Mouse (Mus musculus): ENCODE results near the gene Slc25a54. TPM values are rescaled to one million over a fixed set of nuclear protein-coding genes. Genes with fewer than 3 reads are reported as not detected.

Gene Slc25a54
- not detected in 2 replicates for polyA plus RNA-seq (2014; fragmentation: Nextera tagmentation; extraction: Ambion mirVana)

DNA sequence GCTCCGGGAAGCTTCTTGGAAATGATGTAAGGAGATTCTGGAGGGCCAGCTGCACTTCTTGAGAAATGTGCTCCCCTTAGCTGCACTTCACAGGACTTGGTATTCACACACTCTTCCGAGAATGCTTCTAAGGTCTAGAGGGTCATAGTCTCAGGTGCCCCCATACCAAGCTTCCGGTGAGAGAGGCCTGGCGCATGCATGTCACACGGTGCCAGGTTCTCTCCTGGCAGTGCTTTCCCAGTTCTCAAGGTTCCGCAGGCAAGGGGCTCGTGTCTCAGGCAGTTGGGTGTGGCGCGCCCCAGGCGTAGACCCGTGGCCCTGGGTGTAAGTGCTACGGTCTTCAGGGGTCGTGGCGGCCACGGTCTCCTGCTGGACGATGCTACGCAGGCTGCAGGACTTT lies at the start of gene Slc25a54:
Gene Slc25a54 (plus strand): TSS at position 301 of the 400 bp plus-strand sequence.
- Histone ChIP-seq H3K36me3 (ENCODE audit: control insufficient read depth, insufficient read depth, low read length) (no peaks in the 10 kb centered on the region), H3K27me3 (ENCODE audit: control insufficient read depth, insufficient read depth, low read length) (no peaks in the 10 kb centered on the region), H3K9ac (ENCODE audit: low read length) (no peak within 1 kb of the TSS), H3K27ac (ENCODE audit: low read depth, low read length) (no peak within 1 kb of the TSS), H3K9me3 (ENCODE audit: control insufficient read depth, low read length) (no peaks in the 10 kb centered on the region), H3K4me2 (ENCODE audit: low read depth) (no peak within 1 kb of the TSS), H3K4me1 (ENCODE audit: control insufficient read depth, insufficient read depth, low read length) (no peaks in the 10 kb centered on the region), H3K4me3 (ENCODE audit: low read depth, low read length) (no peak within 1 kb of the TSS)
- ATAC-seq (ENCODE audit: insufficient read depth, low FRiP score, low TSS enrichment) (no peak), DNase-seq (ENCODE audit: low spot score) (no peak)
- 92% methylated on average over 17 of the region's 17 CpGs for WGBS

DNA sequence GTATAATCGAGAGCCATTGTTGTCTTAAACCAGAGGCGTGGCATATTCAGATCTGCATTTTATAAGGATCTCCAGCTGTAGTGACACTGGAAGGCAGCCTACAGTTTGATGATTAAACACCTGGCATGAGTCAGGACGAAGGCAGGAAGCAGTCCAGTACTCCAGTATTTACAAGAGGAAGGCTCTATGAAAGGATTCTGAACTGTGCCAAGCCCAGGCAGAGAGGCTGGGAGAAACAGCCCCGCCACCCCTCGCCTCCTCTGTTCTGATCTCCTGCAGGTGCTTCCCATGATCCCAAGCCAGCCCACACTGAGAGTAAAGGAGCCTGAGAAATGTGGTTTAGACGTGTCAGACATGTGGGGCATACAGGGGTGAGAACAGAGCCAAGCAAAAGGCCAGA lies 49.5 kb upstream of the Slc25a54 start:
- H3K27me3 ChIP-seq (ENCODE audit: control insufficient read depth, insufficient read depth, low read length), result no peaks in the 10 kb centered on the region
- DNase-seq (ENCODE audit: low spot score), result no peak
- no peak overlapping the region for H3K4me2 ChIP-seq (ENCODE audit: low read depth)
- ATAC-seq (ENCODE audit: insufficient read depth, low FRiP score, low TSS enrichment), result no peak
- no peaks in the 10 kb centered on the region for H3K9me3 ChIP-seq (ENCODE audit: control insufficient read depth, low read length)
- no peak overlapping the region for H3K27ac ChIP-seq (ENCODE audit: low read depth, low read length)
- no peak overlapping the region for H3K9ac ChIP-seq (ENCODE audit: low read length)
- H3K4me3 ChIP-seq (ENCODE audit: low read depth, low read length), result no peak overlapping the region
- peaks cover 3% of the 10 kb centered on the region; the same call in 1 of the 2 replicates for H3K4me1 ChIP-seq (ENCODE audit: control insufficient read depth, insufficient read depth, low read length)
- no peaks in the 10 kb centered on the region for H3K36me3 ChIP-seq (ENCODE audit: control insufficient read depth, insufficient read depth, low read length)
- 57% methylated on average over 6 of the region's 6 CpGs for WGBS

DNA sequence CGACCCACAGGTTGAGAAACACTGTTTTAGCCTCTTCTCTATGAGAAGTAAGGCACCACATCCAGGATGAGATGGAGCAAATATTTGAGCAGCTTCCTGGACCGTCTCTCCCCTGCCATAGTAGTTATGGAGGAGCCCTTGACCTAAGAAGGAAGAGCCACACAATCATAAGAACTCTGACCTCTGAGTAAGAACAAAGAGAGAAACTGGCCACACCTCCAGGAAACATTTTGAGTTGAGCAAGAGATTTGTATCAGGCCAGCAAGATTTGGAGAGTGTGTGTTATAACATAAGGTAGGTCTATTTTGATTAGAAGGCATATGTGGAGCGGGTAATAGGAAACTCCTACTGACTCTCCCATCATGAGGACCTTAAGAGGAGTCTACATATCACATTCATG lies 48.6 kb upstream of the Slc25a54 start:
- ATAC-seq (ENCODE audit: insufficient read depth, low FRiP score, low TSS enrichment), result no peak
- Histone ChIP-seq H3K27me3 (ENCODE audit: control insufficient read depth, insufficient read depth, low read length) (no peaks in the 10 kb centered on the region), H3K4me3 (ENCODE audit: low read depth, low read length) (no peak overlapping the region), H3K27ac (ENCODE audit: low read depth, low read length) (no peak overlapping the region), H3K9ac (ENCODE audit: low read length) (no peak overlapping the region), H3K4me2 (ENCODE audit: low read depth) (no peak overlapping the region), H3K36me3 (ENCODE audit: control insufficient read depth, insufficient read depth, low read length) (no peaks in the 10 kb centered on the region), H3K4me1 (ENCODE audit: control insufficient read depth, insufficient read depth, low read length) (no peaks in the 10 kb centered on the region; the same call in 1 of the 2 replicates), H3K9me3 (ENCODE audit: control insufficient read depth, low read length) (no peaks in the 10 kb centered on the region)
- no peak for DNase-seq (ENCODE audit: low spot score)
- WGBS, result 90% methylated on average over 3 of the region's 3 CpGs

DNA sequence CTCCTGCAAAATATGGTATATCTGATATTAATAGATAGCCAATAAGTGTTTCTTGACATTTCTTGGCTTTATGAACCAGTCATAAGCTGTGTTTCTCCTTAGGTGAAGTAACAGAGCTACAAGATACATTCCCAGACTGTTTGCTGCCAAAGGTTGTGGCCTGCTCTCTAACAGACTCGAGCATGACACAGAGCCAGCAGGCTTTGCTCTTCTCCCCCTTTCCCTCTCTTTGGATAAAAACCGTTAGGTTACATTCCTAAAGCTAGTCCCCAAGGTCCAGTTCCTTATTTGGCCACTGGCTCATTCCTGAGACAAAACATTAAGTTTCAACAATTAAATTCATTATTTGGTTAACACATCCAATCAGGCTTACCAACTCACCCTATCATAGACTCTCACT lies 48.0 kb upstream of the Slc25a54 start:
- no peak overlapping the region for H3K4me2 ChIP-seq (ENCODE audit: low read depth)
- H3K27me3 ChIP-seq (ENCODE audit: control insufficient read depth, insufficient read depth, low read length), result no peaks in the 10 kb centered on the region
- H3K4me3 ChIP-seq (ENCODE audit: low read depth, low read length), result no peak overlapping the region
- WGBS, result 58% methylated on average over 2 of the region's 2 CpGs
- DNase-seq (ENCODE audit: low spot score), result no peak
- no peaks in the 10 kb centered on the region for H3K36me3 ChIP-seq (ENCODE audit: control insufficient read depth, insufficient read depth, low read length)
- no peak for ATAC-seq (ENCODE audit: insufficient read depth, low FRiP score, low TSS enrichment)
- no peaks in the 10 kb centered on the region for H3K9me3 ChIP-seq (ENCODE audit: control insufficient read depth, low read length)
- no peak overlapping the region for H3K27ac ChIP-seq (ENCODE audit: low read depth, low read length)
- no peaks in the 10 kb centered on the region; the same call in 1 of the 2 replicates for H3K4me1 ChIP-seq (ENCODE audit: control insufficient read depth, insufficient read depth, low read length)
- H3K9ac ChIP-seq (ENCODE audit: low read length), result no peak overlapping the region

DNA sequence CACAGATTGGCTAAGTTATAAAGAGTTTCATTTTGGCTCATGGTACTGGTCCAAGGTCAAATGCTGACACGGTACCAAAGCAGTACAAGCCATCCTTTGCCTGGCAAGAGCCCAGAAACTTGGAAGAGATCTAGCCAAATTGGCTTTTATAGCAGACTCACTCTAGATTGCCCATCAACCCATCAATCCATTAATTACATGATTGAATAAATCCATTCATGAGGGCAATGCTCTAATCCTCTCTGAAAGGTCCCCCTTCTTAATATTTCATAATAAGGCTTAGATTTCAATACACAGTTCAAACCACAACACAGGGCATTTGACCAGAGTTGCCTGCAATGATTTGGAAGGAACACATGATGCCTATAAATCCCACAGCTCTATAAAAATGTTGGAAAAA lies 45.9 kb upstream of the Slc25a54 start:
- DNase-seq (ENCODE audit: low spot score), result no peak
- WGBS, result 85% methylated on average over 1 of the region's 1 CpGs
- Histone ChIP-seq H3K9ac (ENCODE audit: low read length) (no peak overlapping the region), H3K4me2 (ENCODE audit: low read depth) (no peak overlapping the region), H3K4me3 (ENCODE audit: low read depth, low read length) (no peak overlapping the region), H3K27me3 (ENCODE audit: control insufficient read depth, insufficient read depth, low read length) (no peaks in the 10 kb centered on the region), H3K4me1 (ENCODE audit: control insufficient read depth, insufficient read depth, low read length) (no peaks in the 10 kb centered on the region), H3K36me3 (ENCODE audit: control insufficient read depth, insufficient read depth, low read length) (no peaks in the 10 kb centered on the region), H3K27ac (ENCODE audit: low read depth, low read length) (no peak overlapping the region), H3K9me3 (ENCODE audit: control insufficient read depth, low read length) (no peaks in the 10 kb centered on the region)
- no peak for ATAC-seq (ENCODE audit: insufficient read depth, low FRiP score, low TSS enrichment)

DNA sequence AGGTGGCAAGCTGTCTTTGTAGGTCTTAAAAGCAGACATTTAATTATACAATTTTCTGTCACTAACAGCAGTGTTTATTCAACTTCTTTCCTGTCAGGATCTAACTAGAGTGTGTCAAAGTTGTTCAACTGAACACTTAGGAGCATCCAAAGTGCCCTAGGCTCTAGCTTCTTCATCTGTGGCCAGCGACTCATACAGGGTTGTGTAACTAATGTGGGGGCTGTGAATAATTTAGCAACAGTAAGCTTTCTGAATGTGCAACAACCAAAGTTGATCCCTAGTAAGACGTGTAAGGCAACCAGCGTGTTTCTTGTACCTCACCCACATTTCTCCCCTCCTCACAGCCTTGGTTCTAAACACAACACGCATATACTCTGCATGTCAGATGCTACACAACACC lies 39.4 kb upstream of the Slc25a54 start:
- no peak overlapping the region for H3K27ac ChIP-seq (ENCODE audit: low read depth, low read length)
- no peaks in the 10 kb centered on the region for H3K36me3 ChIP-seq (ENCODE audit: control insufficient read depth, insufficient read depth, low read length)
- H3K27me3 ChIP-seq (ENCODE audit: control insufficient read depth, insufficient read depth, low read length), result no peaks in the 10 kb centered on the region
- H3K4me2 ChIP-seq (ENCODE audit: low read depth), result no peak overlapping the region
- no peak for ATAC-seq (ENCODE audit: insufficient read depth, low FRiP score, low TSS enrichment)
- WGBS, result 89% methylated on average over 4 of the region's 4 CpGs
- no peak overlapping the region for H3K9ac ChIP-seq (ENCODE audit: low read length)
- no peak for DNase-seq (ENCODE audit: low spot score)
- H3K9me3 ChIP-seq (ENCODE audit: control insufficient read depth, low read length), result no peaks in the 10 kb centered on the region
- H3K4me1 ChIP-seq (ENCODE audit: control insufficient read depth, insufficient read depth, low read length), result no peaks in the 10 kb centered on the region
- no peak overlapping the region for H3K4me3 ChIP-seq (ENCODE audit: low read depth, low read length)

DNA sequence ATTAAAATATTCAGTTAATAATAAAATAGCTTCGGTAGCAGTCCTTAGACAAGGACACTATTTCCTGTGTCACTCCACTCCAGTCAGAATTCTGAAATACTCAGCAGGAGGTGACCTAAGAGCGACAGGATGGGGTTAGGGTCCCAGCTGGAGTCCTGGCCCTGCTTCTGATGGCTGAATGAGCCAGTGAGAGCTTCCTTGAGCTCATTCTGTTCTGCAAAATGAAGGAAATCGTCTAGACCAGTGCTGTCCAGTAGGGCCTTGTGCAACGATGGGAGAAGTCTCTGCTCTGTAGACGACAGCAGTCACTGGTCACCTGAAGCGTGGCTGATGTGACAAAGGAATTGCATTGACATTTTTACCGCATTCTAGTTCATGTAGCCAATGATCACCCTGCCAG lies 36.9 kb upstream of the Slc25a54 start:
- Histone ChIP-seq H3K27me3 (ENCODE audit: control insufficient read depth, insufficient read depth, low read length) (no peaks in the 10 kb centered on the region), H3K9ac (ENCODE audit: low read length) (no peak overlapping the region), H3K4me2 (ENCODE audit: low read depth) (no peak overlapping the region), H3K27ac (ENCODE audit: low read depth, low read length) (no peak overlapping the region), H3K4me3 (ENCODE audit: low read depth, low read length) (no peak overlapping the region), H3K9me3 (ENCODE audit: control insufficient read depth, low read length) (no peaks in the 10 kb centered on the region), H3K36me3 (ENCODE audit: control insufficient read depth, insufficient read depth, low read length) (no peaks in the 10 kb centered on the region), H3K4me1 (ENCODE audit: control insufficient read depth, insufficient read depth, low read length) (no peaks in the 10 kb centered on the region)
- 59% methylated on average over 7 of the region's 7 CpGs for WGBS
- ATAC-seq (ENCODE audit: insufficient read depth, low FRiP score, low TSS enrichment) (no peak), DNase-seq (ENCODE audit: low spot score) (no peak)

DNA sequence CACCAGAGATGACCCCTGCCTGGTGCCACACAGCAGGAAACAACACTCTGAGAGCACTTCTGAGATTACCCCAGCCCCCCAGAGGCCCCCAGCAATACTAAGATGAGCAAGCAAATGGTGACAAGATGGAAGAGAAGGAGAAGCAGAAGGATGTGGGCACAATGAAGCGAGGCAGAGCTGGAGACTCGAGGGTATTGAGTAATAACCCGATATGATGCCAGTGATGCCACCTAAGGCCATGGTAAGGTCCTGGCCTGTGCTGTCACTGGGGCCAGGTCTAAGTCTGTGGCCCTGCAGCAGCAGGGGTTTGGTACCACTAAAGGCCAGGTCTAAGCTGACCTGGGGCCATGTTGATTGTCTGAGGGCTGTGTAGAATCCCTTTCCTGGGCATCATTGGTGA lies 33.8 kb upstream of the Slc25a54 start:
- no peak overlapping the region for H3K4me3 ChIP-seq (ENCODE audit: low read depth, low read length)
- H3K9ac ChIP-seq (ENCODE audit: low read length), result no peak overlapping the region
- no peak overlapping the region for H3K4me2 ChIP-seq (ENCODE audit: low read depth)
- no peaks in the 10 kb centered on the region for H3K36me3 ChIP-seq (ENCODE audit: control insufficient read depth, insufficient read depth, low read length)
- H3K27ac ChIP-seq (ENCODE audit: low read depth, low read length), result no peak overlapping the region
- H3K4me1 ChIP-seq (ENCODE audit: control insufficient read depth, insufficient read depth, low read length), result 0 out of 2 replicates have a peak, but pooled peaks cover 3% of the 10 kb centered on the region
- WGBS, result 87% methylated on average over 3 of the region's 3 CpGs
- H3K27me3 ChIP-seq (ENCODE audit: control insufficient read depth, insufficient read depth, low read length), result no peaks in the 10 kb centered on the region
- DNase-seq (ENCODE audit: low spot score) (no peak), ATAC-seq (ENCODE audit: insufficient read depth, low FRiP score, low TSS enrichment) (no peak)
- no peaks in the 10 kb centered on the region for H3K9me3 ChIP-seq (ENCODE audit: control insufficient read depth, low read length)

DNA sequence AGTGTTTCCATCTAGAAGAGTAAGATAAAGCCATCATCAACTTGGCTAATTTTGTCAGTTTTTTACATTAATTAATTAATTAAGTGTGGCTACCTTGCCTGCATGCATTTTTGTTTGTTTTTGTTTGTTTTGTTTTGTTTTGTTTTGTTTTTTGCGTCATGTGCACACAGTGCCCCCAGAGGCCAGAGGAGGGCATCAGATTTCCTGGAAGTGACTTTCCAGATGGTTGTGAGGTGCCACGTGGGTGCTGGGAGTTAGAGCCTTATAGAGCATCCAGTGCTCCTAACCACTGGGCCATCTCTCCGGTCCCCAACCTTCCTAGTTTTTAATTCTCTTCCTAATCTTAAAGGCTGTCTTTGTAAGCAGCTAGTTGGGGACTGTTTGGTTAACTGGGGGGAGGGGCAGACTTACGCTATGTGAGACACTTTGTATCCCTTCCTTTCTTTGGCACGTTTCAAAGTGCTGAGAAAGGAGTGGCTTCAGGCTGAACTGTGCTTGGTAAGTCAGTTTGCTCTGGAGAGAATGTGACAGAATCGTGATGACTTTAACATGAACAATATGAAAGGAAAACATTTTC lies 32.5 kb upstream of the Slc25a54 start:
- no peaks in the 10 kb centered on the region for H3K9me3 ChIP-seq (ENCODE audit: control insufficient read depth, low read length)
- DNase-seq (ENCODE audit: low spot score) (no peak), ATAC-seq (ENCODE audit: insufficient read depth, low FRiP score, low TSS enrichment) (no peak)
- H3K4me1 ChIP-seq (ENCODE audit: control insufficient read depth, insufficient read depth, low read length), result 0 out of 2 replicates have a peak, but pooled peaks cover 3% of the 10 kb centered on the region
- no peaks in the 10 kb centered on the region for H3K27me3 ChIP-seq (ENCODE audit: control insufficient read depth, insufficient read depth, low read length)
- no peak overlapping the region for H3K27ac ChIP-seq (ENCODE audit: low read depth, low read length)
- H3K4me3 ChIP-seq (ENCODE audit: low read depth, low read length), result no peak overlapping the region
- H3K36me3 ChIP-seq (ENCODE audit: control insufficient read depth, insufficient read depth, low read length), result no peaks in the 10 kb centered on the region
- WGBS, result 45% methylated on average over 6 of the region's 6 CpGs
- no peak overlapping the region for H3K9ac ChIP-seq (ENCODE audit: low read length)
- H3K4me2 ChIP-seq (ENCODE audit: low read depth), result no peak overlapping the region
